ENCODE assay signal across 17 mouse cellular contexts in the genomic region with DNA sequence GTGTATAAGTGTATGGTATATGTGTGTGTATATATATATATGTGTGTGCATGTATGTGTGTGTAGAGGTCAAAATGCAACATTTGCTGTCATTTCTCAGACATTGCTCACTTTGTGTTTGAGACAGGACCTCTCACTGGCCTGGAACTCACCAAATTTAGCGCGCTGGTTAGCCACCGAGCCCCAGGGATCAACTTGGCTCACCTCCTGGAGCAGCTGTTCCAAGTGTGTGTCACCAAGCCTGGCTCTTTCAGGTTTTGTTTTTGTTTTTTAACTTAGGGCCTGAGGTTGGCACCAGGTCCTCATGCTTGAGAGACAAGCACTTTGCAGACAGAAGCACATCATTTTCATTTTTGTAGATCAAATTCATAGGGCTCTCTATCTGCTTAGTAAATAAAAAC.
A peak's percentile ranks its signal among the peaks of the same experiment; 100 is the strongest.
DNase-seq lines count a peak whose midpoint lies in the region; ATAC-seq and TF ChIP-seq lines count a peak whose summit lies in the region.
"Had no signal": no experiment of that assay in that cellular context is flagged by ENCODE, and none has a peak within 500 bp of the region (broad histone marks: within the 10 kb centered on the region; RNA-seq: fewer than 3 reads in every experiment).

No protein-coding gene starts in this region.

- no peak for ATAC-seq in heart, embryonic 12.5 days (ENCODE audit: insufficient number of reproducible peaks, low FRiP score)
- no peak for ATAC-seq in hindbrain, embryonic 11.5 days (ENCODE audit: low FRiP score)
- ATAC-seq: forebrain, postnatal 0 days; liver, embryonic 12.5 days had no signal

- H3K9ac ChIP-seq in heart, adult 2 months (ENCODE audit: low read depth, low read length) = no peak overlapping the region
- H3K9ac ChIP-seq in heart, embryonic 12.5 days = no peak overlapping the region
- no peak overlapping the region for H3K9ac ChIP-seq in hindbrain, embryonic 11.5 days (ENCODE audit: low read depth, low read length)
- H3K9ac ChIP-seq: embryonic facial prominence, embryonic 13.5 days; forebrain, postnatal 0 days; liver, embryonic 12.5 days; lung, embryonic 14.5 days had no signal

- no peak overlapping the region for H3K4me2 ChIP-seq in heart, embryonic 12.5 days
- H3K4me2 ChIP-seq in hindbrain, embryonic 11.5 days (replicated peaks; ENCODE audit: low read depth, low read length) = no peak overlapping the region
- H3K4me2 ChIP-seq: embryonic facial prominence, embryonic 13.5 days; liver, embryonic 12.5 days; lung, embryonic 14.5 days had no signal

- no peak for TF ChIP-seq EP300 in heart, adult 2 months (IDR thresholded peaks at IDR 0.05; ENCODE audit: insufficient read depth, low read depth, low read length)

- no peak for TF ChIP-seq POLR2A in heart, adult 2 months (IDR thresholded peaks at IDR 0.05; ENCODE audit: insufficient read depth, low read depth, low read length)

- peaks cover 5% of the 10 kb centered on the region for H3K4me1 ChIP-seq in heart, adult 2 months (ENCODE audit: control insufficient read depth, insufficient read depth, low read length)
- no peaks in the 10 kb centered on the region for H3K4me1 ChIP-seq in heart, embryonic 12.5 days (replicated peaks)
- H3K4me1 ChIP-seq in hindbrain, embryonic 11.5 days (replicated peaks; ENCODE audit: control insufficient read depth, insufficient read depth, low read length) = no peaks in the 10 kb centered on the region
- H3K4me1 ChIP-seq: limb, embryonic 10.5 days; liver, embryonic 12.5 days; midbrain, embryonic 10.5 days had no signal

- no peaks in the 10 kb centered on the region for H3K9me3 ChIP-seq in heart, embryonic 12.5 days (replicated peaks)
- no peaks in the 10 kb centered on the region for H3K9me3 ChIP-seq in hindbrain, embryonic 11.5 days (ENCODE audit: control insufficient read depth, low read length)
- H3K9me3 ChIP-seq: limb, embryonic 10.5 days; liver, embryonic 12.5 days; midbrain, embryonic 10.5 days had no signal

- H3K4me3 ChIP-seq in heart, adult 2 months = no peak overlapping the region
- no peak overlapping the region for H3K4me3 ChIP-seq in heart, embryonic 12.5 days
- H3K4me3 ChIP-seq in hindbrain, embryonic 11.5 days (ENCODE audit: low read depth, low read length) = no peak overlapping the region
- H3K4me3 ChIP-seq: embryonic facial prominence, embryonic 13.5 days; limb, embryonic 10.5 days; liver, embryonic 12.5 days; midbrain, embryonic 10.5 days had no signal

- 22% methylated on average over 3 of the region's 3 CpGs for WGBS in heart, adult 2 months
- WGBS in heart, embryonic 12.5 days = 79% methylated on average over 3 of the region's 3 CpGs
- WGBS in hindbrain, embryonic 11.5 days = 94% methylated on average over 3 of the region's 3 CpGs

- H3K27me3 ChIP-seq in heart, adult 2 months (ENCODE audit: control insufficient read depth, insufficient read depth, low read length) = no peaks in the 10 kb centered on the region
- H3K27me3 ChIP-seq in heart, embryonic 12.5 days (replicated peaks) = no peaks in the 10 kb centered on the region
- H3K27me3 ChIP-seq in hindbrain, embryonic 11.5 days (ENCODE audit: control insufficient read depth, insufficient read depth, low read length) = no peaks in the 10 kb centered on the region
- H3K27me3 ChIP-seq: embryonic facial prominence, embryonic 13.5 days; liver, embryonic 12.5 days had no signal

- peak; percentile 62 to 68 for DNase-seq in heart, adult 2 months
- DNase-seq in Muller cell, postnatal 12 days (ENCODE audit: inconsistent ontology term) = peak; percentile 56
- peak; percentile 61 for DNase-seq in fibroblast of lung, adult 2 months (ENCODE audit: low read depth)
- DNase-seq in heart, postnatal 14 days = peak; percentile 52 to 71
- DNase-seq in c-Kit-positive CD71-positive TER-119-positive erythroid progenitor cells, embryonic 14.5 days (ENCODE audit: low spot score) = no peak
- DNase-seq in thymus, postnatal 4 days = no peak
- no peak for DNase-seq in hindbrain, embryonic 11.5 days (ENCODE audit: low spot score)
- DNase-seq: cerebellum, adult 8-10 months; forebrain, postnatal 0 days; lung, embryonic 14.5 days; lung, postnatal 4 days; right cerebral cortex, postnatal 14 days had no signal

- H3K36me3 ChIP-seq in heart, adult 2 months (ENCODE audit: control insufficient read depth, insufficient read depth, low read length) = no peaks in the 10 kb centered on the region
- no peaks in the 10 kb centered on the region for H3K36me3 ChIP-seq in heart, embryonic 12.5 days
- H3K36me3 ChIP-seq in hindbrain, embryonic 11.5 days (ENCODE audit: control insufficient read depth, insufficient read depth, low read length) = no peaks in the 10 kb centered on the region
- H3K36me3 ChIP-seq: embryonic facial prominence, embryonic 13.5 days; limb, embryonic 10.5 days; liver, embryonic 12.5 days; midbrain, embryonic 10.5 days had no signal

- H3K27ac ChIP-seq in heart, adult 2 months = no peak overlapping the region
- H3K27ac ChIP-seq in heart, embryonic 12.5 days (ENCODE audit: poor library complexity, severe bottlenecking) = no peak overlapping the region
- no peak overlapping the region for H3K27ac ChIP-seq in hindbrain, embryonic 11.5 days (ENCODE audit: low read depth, low read length)
- H3K27ac ChIP-seq: limb, embryonic 10.5 days; liver, embryonic 12.5 days; midbrain, embryonic 10.5 days had no signal

- no peaks in the 10 kb centered on the region for H3K79me2 ChIP-seq in heart, adult 2 months (replicated peaks; ENCODE audit: control insufficient read depth, insufficient read depth, low read length)

- no peak for TF ChIP-seq CTCF in heart, adult 2 months (IDR thresholded peaks at IDR 0.05)

- intact Hi-C loops in heart, adult 2 months (cut with DNase I) = no loop called here
- intact Hi-C loops in heart, postnatal 14 days (cut with DNase I) = no loop called here

Comparison
In these comparisons a context has a peak if more than half of its experiments do, and no peak if none do; other contexts are left out.
1. DNase-seq: peak in heart, adult 2 months (2 of 2), Muller cell, postnatal 12 days (single experiment), fibroblast of lung, adult 2 months (single experiment) and heart, postnatal 14 days (2 of 2); none in c-Kit-positive CD71-positive TER-119-positive erythroid progenitor cells, embryonic 14.5 days (single experiment), thymus, postnatal 4 days (single experiment) and hindbrain, embryonic 11.5 days (single experiment).